Mouse (Mus musculus): Measurements from ENCODE around the gene Ckap5. TPM values are rescaled to one million over a fixed set of nuclear protein-coding genes. Genes with fewer than 3 reads are reported as not detected.

Gene Ckap5
- polyA plus RNA-seq, 1 experiment from 2014 or later: 125 TPM

DNA sequence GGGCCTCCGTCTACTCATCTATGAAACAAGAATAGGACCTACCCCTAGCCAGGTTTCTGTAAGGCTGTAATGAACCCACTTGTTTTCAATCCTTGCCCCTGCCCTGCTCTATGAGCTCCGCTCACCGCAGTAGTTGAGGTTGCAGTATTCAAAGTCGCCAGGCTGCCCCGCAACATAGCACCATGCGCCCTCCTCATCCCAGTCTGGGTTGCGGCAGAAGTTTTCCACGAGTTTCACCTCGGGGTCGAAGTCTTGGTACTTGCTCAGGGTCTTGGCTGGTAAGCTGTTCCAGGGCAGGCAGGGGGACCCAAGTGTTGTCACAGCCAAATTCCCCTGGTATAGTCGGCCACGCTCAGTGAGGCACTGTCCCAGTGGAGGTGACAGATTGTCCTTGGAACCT lies 103.8 kb downstream of the Ckap5 start:
- no peak for DNase-seq (ENCODE audit: low spot score)
- WGBS: 92% methylated on average over 12 of the region's 12 CpGs
- no peak overlapping the region for H3K27ac ChIP-seq

DNA sequence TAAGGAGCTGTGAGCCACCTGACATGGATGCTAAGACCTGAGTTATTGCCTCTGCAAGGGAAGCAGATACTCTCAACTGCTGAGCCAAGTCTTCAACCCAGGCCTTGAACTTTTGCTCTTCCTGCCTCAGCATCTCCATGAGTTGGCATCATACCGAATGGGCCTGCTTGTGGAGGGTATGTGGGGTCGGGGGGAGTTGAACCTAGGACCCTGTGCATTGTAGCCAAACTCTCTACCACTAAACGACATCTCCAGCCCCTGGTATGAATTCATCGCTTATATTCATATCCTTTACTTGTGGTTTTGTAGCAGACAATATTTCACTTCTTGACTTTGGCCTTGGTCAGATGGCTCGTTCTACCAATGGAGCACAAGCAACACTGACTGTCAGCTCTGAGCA lies 105.3 kb downstream of the Ckap5 start:
- H3K27me3 ChIP-seq (ENCODE audit: insufficient read depth, poor library complexity, severe bottlenecking): no peaks in the 10 kb centered on the region
- no peaks in the 10 kb centered on the region for H3K36me3 ChIP-seq
- 91% methylated on average over 5 of the region's 5 CpGs for WGBS
- DNase-seq (ENCODE audit: low spot score): no peak
- H3K4me3 ChIP-seq: no peak overlapping the region
- 0 out of 2 replicates have a peak, but pooled peaks cover 2% of the 10 kb centered on the region for H3K4me1 ChIP-seq (replicated peaks)
- no peaks in the 10 kb centered on the region for H3K9me3 ChIP-seq
- H3K27ac ChIP-seq: no peak overlapping the region

More for the DNA sequence above, 103.8 kb downstream of the Ckap5 start:
- H3K27me3 ChIP-seq (ENCODE audit: insufficient read depth, poor library complexity, severe bottlenecking): no peaks in the 10 kb centered on the region
- H3K36me3 ChIP-seq: 0 out of 2 replicates have a peak, but pooled peaks cover 2% of the 10 kb centered on the region
- no peaks in the 10 kb centered on the region for H3K4me1 ChIP-seq (replicated peaks)
- no peaks in the 10 kb centered on the region for H3K9me3 ChIP-seq
- H3K4me3 ChIP-seq: no peak overlapping the region

DNA sequence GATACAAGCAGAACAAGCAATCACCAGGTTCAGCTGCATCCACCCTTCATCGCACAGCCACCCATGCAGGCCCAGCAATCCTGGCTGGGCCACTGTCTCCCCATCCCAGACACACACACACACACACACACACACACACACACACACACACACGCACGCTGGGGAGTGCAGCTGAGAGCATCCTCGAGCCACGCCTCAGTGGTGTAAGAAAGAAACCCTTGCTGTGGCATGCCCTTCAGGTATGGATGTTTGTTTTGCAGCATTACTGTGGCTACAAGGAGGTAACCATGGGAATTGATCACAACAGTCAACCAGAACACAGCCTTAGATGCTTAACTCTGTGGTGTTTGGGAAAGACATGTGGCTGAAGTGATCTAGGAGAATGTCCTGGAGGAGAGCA lies 105.8 kb downstream of the Ckap5 start:
- Histone ChIP-seq H3K36me3 (no peaks in the 10 kb centered on the region), H3K4me3 (no peak overlapping the region), H3K9me3 (no peaks in the 10 kb centered on the region), H3K27me3 (ENCODE audit: insufficient read depth, poor library complexity, severe bottlenecking) (no peaks in the 10 kb centered on the region), H3K4me1 (replicated peaks) (0 out of 2 replicates have a peak, but pooled peaks cover 2% of the 10 kb centered on the region), H3K27ac (no peak overlapping the region)
- DNase-seq (ENCODE audit: low spot score): no peak
- 88% methylated on average over 5 of the region's 5 CpGs for WGBS

DNA sequence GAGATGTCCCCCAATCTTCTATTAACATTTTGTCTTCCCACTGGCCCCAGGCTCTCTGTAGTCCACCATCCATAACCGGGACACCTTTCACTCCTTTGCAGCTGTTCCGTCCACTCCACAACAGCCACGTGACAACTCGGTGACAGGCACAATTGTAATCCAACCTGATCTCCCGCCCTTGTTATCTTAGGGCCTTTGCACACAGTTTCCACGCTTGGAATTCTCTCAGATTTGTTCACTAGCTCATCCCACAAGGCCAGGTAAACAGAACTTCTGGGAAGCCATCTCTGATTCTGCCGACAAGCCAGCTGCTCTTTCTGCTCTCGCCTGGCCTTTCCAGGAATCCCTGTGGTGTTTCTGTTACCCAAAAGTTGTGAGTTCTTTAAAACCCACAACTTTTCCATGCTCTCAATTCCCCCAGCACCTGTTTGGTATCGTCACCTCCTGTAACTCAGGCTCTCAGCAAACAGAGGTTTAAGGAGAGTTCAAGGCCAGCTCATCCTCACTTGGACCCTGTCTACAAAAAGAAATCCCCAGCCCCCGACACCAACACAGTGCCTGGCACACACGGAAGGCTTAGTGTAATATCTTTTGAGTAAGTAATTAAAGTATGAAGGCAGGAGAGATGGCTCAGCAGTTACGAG lies 106.9 kb downstream of the Ckap5 start:
- DNase-seq (ENCODE audit: low spot score): no peak
- Histone ChIP-seq H3K4me3 (no peak overlapping the region), H3K9me3 (no peaks in the 10 kb centered on the region), H3K4me1 (replicated peaks) (0 out of 2 replicates have a peak, but pooled peaks cover 2% of the 10 kb centered on the region), H3K27ac (no peak overlapping the region), H3K27me3 (ENCODE audit: insufficient read depth, poor library complexity, severe bottlenecking) (no peaks in the 10 kb centered on the region), H3K36me3 (no peaks in the 10 kb centered on the region)
- 83% methylated on average over 12 of the region's 12 CpGs for WGBS

DNA sequence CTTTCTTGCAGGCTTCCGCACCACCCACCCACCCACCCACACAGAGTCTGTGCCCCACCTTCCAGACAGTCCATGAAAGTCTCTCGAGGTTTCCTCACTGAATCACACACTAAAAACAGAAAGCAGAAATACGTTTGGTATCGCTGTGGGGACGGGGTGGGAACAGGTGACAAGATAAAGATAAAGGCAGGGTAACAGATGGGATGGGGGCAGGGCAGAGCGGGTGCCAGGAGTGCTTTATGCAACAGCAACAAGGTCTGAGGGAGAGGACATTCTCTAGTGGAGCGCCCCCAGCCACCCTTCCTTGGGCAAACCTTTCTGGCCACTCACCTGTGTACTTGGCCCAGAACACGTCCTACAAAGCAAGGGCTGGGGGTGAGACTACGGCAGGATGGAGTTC lies 108.3 kb downstream of the Ckap5 start:
- Histone ChIP-seq H3K27me3 (ENCODE audit: insufficient read depth, poor library complexity, severe bottlenecking) (no peaks in the 10 kb centered on the region), H3K4me3 (no peak overlapping the region), H3K36me3 (no peaks in the 10 kb centered on the region), H3K4me1 (replicated peaks) (0 out of 2 replicates have a peak, but pooled peaks cover 2% of the 10 kb centered on the region), H3K27ac (no peak overlapping the region), H3K9me3 (no peaks in the 10 kb centered on the region)
- DNase-seq (ENCODE audit: low spot score): no peak
- 83% methylated on average over 9 of the region's 9 CpGs for WGBS

DNA sequence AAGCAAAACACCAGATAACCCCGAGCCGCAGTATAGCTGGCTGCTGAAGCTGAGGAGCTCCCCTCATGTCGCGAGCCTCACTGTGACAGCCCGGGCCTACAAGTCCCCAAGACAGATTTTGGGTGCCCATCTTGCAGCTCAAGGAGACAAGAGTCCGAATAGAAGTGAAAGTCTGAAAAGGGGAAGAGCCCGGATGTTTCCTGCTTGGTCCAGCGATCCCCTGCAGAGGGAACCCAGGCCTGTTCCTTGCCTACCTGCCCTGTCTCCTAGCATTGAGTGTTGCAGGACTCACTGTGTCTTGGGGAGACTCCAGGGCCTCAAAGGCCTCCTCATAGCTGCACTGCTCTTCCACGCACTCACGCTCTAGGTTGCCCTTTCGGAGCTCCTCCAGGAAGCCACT lies 108.9 kb downstream of the Ckap5 start:
- Histone ChIP-seq H3K4me1 (replicated peaks) (0 out of 2 replicates have a peak, but pooled peaks cover 2% of the 10 kb centered on the region), H3K4me3 (no peak overlapping the region), H3K36me3 (no peaks in the 10 kb centered on the region), H3K27me3 (ENCODE audit: insufficient read depth, poor library complexity, severe bottlenecking) (no peaks in the 10 kb centered on the region), H3K27ac (no peak overlapping the region), H3K9me3 (no peaks in the 10 kb centered on the region)
- no peak for DNase-seq (ENCODE audit: low spot score)
- WGBS: 89% methylated on average over 11 of the region's 11 CpGs

DNA sequence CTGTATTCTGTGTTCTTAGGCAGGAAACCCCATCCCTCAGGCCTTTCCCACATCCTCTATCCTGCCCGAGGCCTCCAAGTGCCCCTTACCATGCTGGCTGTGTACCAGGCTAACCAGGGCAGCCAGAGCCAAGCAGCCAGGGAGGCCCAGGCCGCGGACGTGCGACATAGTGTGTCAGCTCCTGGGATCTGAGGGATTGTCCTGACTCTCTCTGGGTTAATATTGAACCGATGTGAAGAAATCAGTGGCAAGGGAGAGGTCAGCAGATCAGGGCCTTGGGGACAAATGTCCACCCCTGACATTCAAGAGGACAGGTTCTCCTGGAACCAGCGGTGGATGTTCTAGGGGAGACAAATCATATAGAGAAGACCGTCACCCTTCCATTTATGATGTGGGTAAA lies 109.7 kb downstream of the Ckap5 start, which contains the start of gene F2:
TSS of gene F2 (minus strand) at position 186 of the 400 bp plus-strand sequence.
- Histone ChIP-seq H3K4me1 (replicated peaks) (0 out of 2 replicates have a peak, but pooled peaks cover 2% of the 10 kb centered on the region), H3K36me3 (no peaks in the 10 kb centered on the region), H3K4me3 (no peak within 1 kb of the TSS), H3K9me3 (no peaks in the 10 kb centered on the region), H3K27me3 (ENCODE audit: insufficient read depth, poor library complexity, severe bottlenecking) (no peaks in the 10 kb centered on the region), H3K27ac (no peak within 1 kb of the TSS)
- no peak for DNase-seq (ENCODE audit: low spot score)
- 91% methylated on average over 8 of the region's 8 CpGs for WGBS

DNA sequence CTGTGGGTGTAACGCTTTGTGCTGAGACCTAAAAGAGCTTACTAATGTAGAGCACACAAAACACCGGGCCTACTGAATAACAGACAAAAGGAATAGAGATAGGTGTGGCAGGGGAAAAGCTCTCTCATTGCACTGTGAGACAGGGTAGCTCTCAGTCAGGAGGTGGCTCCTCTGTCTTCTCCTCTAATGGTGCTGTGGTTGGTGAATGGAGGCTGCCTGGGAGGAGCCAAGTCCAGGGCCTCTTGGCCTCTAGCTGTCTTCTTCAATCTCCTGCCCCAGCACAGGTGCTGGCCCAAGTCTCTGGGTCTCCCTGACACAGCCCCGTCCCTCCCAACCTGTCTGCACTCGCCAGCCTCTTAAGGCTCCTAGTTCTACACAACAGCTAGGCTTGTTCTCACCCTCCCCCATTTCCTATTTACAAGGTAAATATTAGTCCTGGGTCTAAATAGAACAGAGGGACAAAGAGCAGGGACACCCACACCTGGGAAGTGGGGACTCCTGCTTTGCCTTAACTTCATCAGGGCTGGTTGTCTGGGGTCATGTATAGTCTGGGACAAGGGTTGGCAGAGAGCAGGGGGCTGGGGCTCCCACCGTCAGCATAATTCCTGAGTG lies 110.3 kb downstream of the Ckap5 start:
- Histone ChIP-seq H3K36me3 (peaks cover 4% of the 10 kb centered on the region), H3K27me3 (ENCODE audit: insufficient read depth, poor library complexity, severe bottlenecking) (no peaks in the 10 kb centered on the region), H3K9me3 (no peaks in the 10 kb centered on the region), H3K27ac (no peak overlapping the region), H3K4me3 (no peak overlapping the region), H3K4me1 (replicated peaks) (0 out of 2 replicates have a peak, but pooled peaks cover 2% of the 10 kb centered on the region)
- DNase-seq (ENCODE audit: low spot score): no peak
- WGBS: 80% methylated on average over 5 of the region's 5 CpGs

DNA sequence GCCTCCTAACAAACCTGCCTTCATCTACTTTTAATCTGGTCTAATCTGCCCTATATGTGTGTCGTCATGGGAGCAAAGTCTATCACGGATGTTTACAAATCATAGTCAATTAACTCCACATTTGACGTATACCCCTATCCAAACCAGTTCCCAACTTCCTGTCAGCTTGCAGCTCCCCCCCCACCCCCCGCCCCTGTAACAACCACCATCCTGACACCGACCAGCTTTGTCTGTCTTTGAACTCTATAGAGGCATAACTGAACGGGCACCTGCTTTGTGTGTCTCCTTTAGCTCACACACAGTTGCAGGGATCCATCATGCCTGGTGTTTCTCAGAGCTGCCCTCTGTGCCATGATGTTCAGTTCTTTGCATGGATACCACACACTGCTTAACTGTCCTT lies 112.4 kb downstream of the Ckap5 start:
- 85% methylated on average over 6 of the region's 6 CpGs for WGBS
- no peaks in the 10 kb centered on the region for H3K9me3 ChIP-seq
- 0 out of 2 replicates have a peak, but pooled peaks cover 2% of the 10 kb centered on the region for H3K4me1 ChIP-seq (replicated peaks)

DNA sequence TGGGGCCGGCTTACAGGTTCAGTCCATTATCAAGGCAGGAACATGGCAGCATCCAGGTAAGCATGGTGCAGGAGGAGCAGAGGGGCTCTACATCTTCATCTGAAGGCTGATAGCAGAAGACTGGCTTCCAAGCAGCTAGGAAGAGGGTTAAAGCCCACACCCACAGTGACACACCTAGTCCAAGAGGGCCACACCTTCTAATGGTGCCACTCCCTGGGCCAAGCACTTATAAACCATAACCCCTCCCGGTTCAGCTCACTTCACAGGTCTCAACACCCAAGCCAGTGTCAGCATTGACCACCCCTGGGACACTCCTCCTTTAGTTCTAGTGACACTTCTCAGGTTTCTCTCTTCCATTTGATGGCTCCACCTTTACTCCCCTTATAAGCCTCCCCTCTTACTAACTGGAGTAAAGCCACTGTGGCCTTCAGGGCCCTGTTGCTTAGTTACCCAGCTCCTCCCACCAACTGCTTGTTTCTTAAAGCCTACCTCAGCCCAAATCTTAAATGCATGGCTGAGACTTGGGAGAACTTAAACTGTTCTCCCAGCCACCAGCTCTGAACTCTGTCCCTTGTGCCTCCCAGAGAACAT lies 116.4 kb downstream of the Ckap5 start:
- H3K9me3 ChIP-seq: no peaks in the 10 kb centered on the region
- no peak overlapping the region for H3K27ac ChIP-seq
- no peaks in the 10 kb centered on the region for H3K27me3 ChIP-seq (ENCODE audit: insufficient read depth, poor library complexity, severe bottlenecking)
- no peaks in the 10 kb centered on the region for H3K4me1 ChIP-seq (replicated peaks)
- DNase-seq (ENCODE audit: low spot score): no peak
- no peak overlapping the region for H3K4me3 ChIP-seq
- H3K36me3 ChIP-seq: peaks cover 64% of the 10 kb centered on the region
- WGBS: 88% methylated on average over 2 of the region's 2 CpGs

More for the DNA sequence above, 112.4 kb downstream of the Ckap5 start:
- no peak overlapping the region for H3K27ac ChIP-seq
- no peak overlapping the region for H3K4me3 ChIP-seq
- H3K27me3 ChIP-seq (ENCODE audit: insufficient read depth, poor library complexity, severe bottlenecking): no peaks in the 10 kb centered on the region
- DNase-seq (ENCODE audit: low spot score): no peak
- H3K36me3 ChIP-seq: peaks cover 25% of the 10 kb centered on the region

DNA sequence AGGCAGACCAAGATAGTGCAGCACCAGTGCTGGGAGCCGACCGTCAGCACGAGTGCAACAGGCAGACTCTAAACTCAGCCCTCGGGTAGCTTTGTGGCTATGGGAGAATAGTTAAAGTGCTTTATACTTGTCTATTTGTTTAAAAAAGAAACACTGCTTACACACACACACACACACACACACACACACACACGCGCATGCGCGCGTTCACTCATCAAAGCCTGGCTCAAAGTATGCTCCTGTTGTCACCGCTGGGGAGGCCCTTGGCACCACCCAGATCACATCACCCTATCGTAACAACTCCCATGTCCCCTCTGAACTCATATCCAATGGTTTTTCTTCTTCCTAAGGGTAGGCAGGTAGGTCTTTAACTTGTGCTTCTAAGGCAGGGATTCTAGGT lies 117.5 kb downstream of the Ckap5 start:
- no peak overlapping the region for H3K4me3 ChIP-seq
- H3K27me3 ChIP-seq (ENCODE audit: insufficient read depth, poor library complexity, severe bottlenecking): no peaks in the 10 kb centered on the region
- WGBS: 94% methylated on average over 11 of the region's 11 CpGs
- no peak overlapping the region for H3K27ac ChIP-seq
- DNase-seq (ENCODE audit: low spot score): no peak
- H3K36me3 ChIP-seq: peaks cover 70% of the 10 kb centered on the region
- H3K4me1 ChIP-seq (replicated peaks): peaks cover 8% of the 10 kb centered on the region
- no peaks in the 10 kb centered on the region for H3K9me3 ChIP-seq

DNA sequence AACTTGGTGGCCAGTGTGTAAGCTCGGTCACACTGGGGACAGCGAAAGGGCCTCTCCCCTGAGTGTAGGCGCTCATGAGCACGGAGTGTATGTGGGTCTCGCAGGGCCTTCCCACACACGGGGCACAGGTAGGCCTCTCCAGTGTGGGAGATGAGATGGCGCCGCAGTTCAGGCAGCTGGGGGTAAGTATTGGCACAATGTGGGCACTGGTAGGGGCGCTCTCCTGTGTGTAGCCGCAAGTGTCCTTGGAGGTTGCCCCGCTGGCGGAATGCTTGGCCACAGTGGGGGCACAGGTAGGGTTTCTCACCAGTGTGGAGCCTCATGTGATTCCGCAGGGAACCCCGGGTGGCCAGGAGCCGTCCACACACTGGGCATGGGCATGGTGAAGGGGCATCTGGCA lies 118.8 kb downstream of the Ckap5 start:
- Histone ChIP-seq H3K27me3 (ENCODE audit: insufficient read depth, poor library complexity, severe bottlenecking) (no peaks in the 10 kb centered on the region), H3K9me3 (no peaks in the 10 kb centered on the region), H3K36me3 (peaks cover 70% of the 10 kb centered on the region), H3K27ac (no peak overlapping the region), H3K4me1 (replicated peaks) (peaks cover 12% of the 10 kb centered on the region), H3K4me3 (no peak overlapping the region)
- no peak for DNase-seq (ENCODE audit: low spot score)
- WGBS: 97% methylated on average over 15 of the region's 15 CpGs

DNA sequence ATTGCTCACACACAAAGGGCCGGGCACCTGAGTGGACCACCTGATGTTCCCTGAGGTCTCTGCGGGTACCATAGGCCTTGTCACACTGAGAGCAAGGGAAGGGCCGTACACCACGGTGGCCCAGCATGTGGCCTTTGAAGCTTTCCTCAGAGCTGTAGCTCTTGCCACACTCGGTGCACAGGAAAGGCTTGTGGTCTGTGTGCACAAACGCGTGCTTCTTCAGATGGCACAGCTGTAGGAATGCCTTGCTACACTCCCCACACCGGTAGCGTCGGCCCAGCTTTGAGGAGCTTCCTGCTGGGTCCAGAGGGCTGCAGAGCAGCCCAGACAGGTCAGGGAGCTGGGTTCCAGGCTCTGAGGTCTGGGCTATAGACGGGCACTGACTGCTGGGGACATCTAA lies 119.2 kb downstream of the Ckap5 start:
- Histone ChIP-seq H3K4me3 (no peak overlapping the region), H3K4me1 (replicated peaks) (peaks cover 16% of the 10 kb centered on the region), H3K36me3 (peaks cover 70% of the 10 kb centered on the region), H3K27me3 (ENCODE audit: insufficient read depth, poor library complexity, severe bottlenecking) (no peaks in the 10 kb centered on the region), H3K27ac (no peak overlapping the region), H3K9me3 (no peaks in the 10 kb centered on the region)
- no peak for DNase-seq (ENCODE audit: low spot score)
- WGBS: 95% methylated on average over 11 of the region's 11 CpGs
